Mouse (Mus musculus): Measurements from ENCODE around the gene Olfr112. TPM values are rescaled to one million over a fixed set of nuclear protein-coding genes. Genes with fewer than 3 reads are reported as not detected.

The Olfr112 gene
- polyA plus RNA-seq (2012; rRNA removed) (not detected in 2 replicates), polyA plus RNA-seq (2014; fragmentation: Nextera tagmentation; extraction: Ambion mirVana) (not detected in 2 replicates)

GRCm38 (mm10) chr17:37569351-37569750, at the start of gene Olfr112:
Olfr112 (minus strand) TSS chr17:37569451.
- no peaks in the 10 kb centered on the region for H3K27me3 ChIP-seq (ENCODE audit: control insufficient read depth, insufficient read depth, low read length)
- no peaks in the 10 kb centered on the region for H3K9me3 ChIP-seq (ENCODE audit: control insufficient read depth, low read length)
- H3K4me3 ChIP-seq (replicated peaks; ENCODE audit: low read length): no peak within 1 kb of the TSS
- H3K4me2 ChIP-seq (replicated peaks; ENCODE audit: low read depth, low read length, severe bottlenecking): no peak within 1 kb of the TSS
- DNase-seq (ENCODE audit: low spot score) (no peak), ATAC-seq (ENCODE audit: low FRiP score, low read depth) (no peak)
- no peaks in the 10 kb centered on the region for H3K4me1 ChIP-seq (ENCODE audit: control insufficient read depth, insufficient read depth, low read length)
- no peak for TF ChIP-seq POLR2A (IDR thresholded peaks at IDR 0.05; ENCODE audit: borderline replicate concordance, extremely low read depth, insufficient read depth, insufficient read length)
- no peak within 1 kb of the TSS for H3K9ac ChIP-seq (ENCODE audit: low read depth, low read length, severe bottlenecking)
- no peak within 1 kb of the TSS for H3K27ac ChIP-seq (replicated peaks; ENCODE audit: low read depth, low read length)
- no peaks in the 10 kb centered on the region for H3K36me3 ChIP-seq (ENCODE audit: control insufficient read depth, insufficient read depth, low read length)

DNA sequence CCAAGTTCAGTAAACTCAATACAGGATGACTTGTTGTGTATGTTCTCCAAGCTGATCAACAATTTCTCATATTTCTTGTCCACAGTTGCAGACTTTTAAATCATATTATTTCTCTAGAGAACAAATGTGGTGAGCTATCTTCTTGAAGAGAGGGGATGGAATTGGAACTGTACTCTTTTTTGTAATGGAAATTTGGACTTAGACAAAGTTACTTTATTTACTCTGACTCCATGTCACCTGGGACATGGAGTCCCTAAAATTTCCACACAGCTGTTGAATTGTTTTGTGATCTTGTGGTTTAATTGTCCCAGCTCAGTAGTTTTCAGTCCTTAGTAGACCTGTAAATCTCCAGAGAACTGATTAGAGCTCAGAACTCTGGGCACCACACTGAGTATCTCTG, 23.4 kb upstream of the Olfr112 start, which contains the start of gene Olfr114:
Olfr114 (minus strand) TSS at position 101 of the 400 bp plus-strand sequence.
- Histone ChIP-seq H3K9ac (ENCODE audit: low read depth, low read length, severe bottlenecking) (no peak within 1 kb of the TSS), H3K36me3 (ENCODE audit: control insufficient read depth, insufficient read depth, low read length) (no peaks in the 10 kb centered on the region), H3K4me3 (replicated peaks; ENCODE audit: low read length) (no peak within 1 kb of the TSS), H3K4me1 (ENCODE audit: control insufficient read depth, insufficient read depth, low read length) (no peaks in the 10 kb centered on the region), H3K4me2 (replicated peaks; ENCODE audit: low read depth, low read length, severe bottlenecking) (no peak within 1 kb of the TSS), H3K27me3 (ENCODE audit: control insufficient read depth, insufficient read depth, low read length) (no peaks in the 10 kb centered on the region), H3K9me3 (ENCODE audit: control insufficient read depth, low read length) (no peaks in the 10 kb centered on the region), H3K27ac (replicated peaks; ENCODE audit: low read depth, low read length) (no peak within 1 kb of the TSS)
- ATAC-seq (ENCODE audit: low FRiP score, low read depth) (no peak), DNase-seq (ENCODE audit: low spot score) (no peak)
- no peak for TF ChIP-seq POLR2A (IDR thresholded peaks at IDR 0.05; ENCODE audit: borderline replicate concordance, extremely low read depth, insufficient read depth, insufficient read length)

- no peak within 1 kb of the TSS for H3K4me2 ChIP-seq (replicated peaks; ENCODE audit: low read depth, low read length, severe bottlenecking)
- no peak within 1 kb of the TSS for H3K9ac ChIP-seq (ENCODE audit: low read depth, low read length, severe bottlenecking)
- no peaks in the 10 kb centered on the region for H3K9me3 ChIP-seq (ENCODE audit: control insufficient read depth, low read length)
- no peaks in the 10 kb centered on the region for H3K36me3 ChIP-seq (ENCODE audit: control insufficient read depth, insufficient read depth, low read length)
- no peak for TF ChIP-seq POLR2A (IDR thresholded peaks at IDR 0.05; ENCODE audit: borderline replicate concordance, extremely low read depth, insufficient read depth, insufficient read length)
- no peaks in the 10 kb centered on the region for H3K4me1 ChIP-seq (ENCODE audit: control insufficient read depth, insufficient read depth, low read length)
- ATAC-seq (ENCODE audit: low FRiP score, low read depth): no peak
- H3K27ac ChIP-seq (replicated peaks; ENCODE audit: low read depth, low read length): no peak within 1 kb of the TSS
- H3K27me3 ChIP-seq (ENCODE audit: control insufficient read depth, insufficient read depth, low read length): no peaks in the 10 kb centered on the region
- no peak for DNase-seq (ENCODE audit: low spot score)
- no peak within 1 kb of the TSS for H3K4me3 ChIP-seq (replicated peaks; ENCODE audit: low read length)
These were observed 8.3 kb upstream of the Olfr112 start, which contains the start of gene Olfr113 for GRCm38 (mm10) chr17:37577563-37577962. Olfr113 (minus strand) TSS chr17:37577663.

GRCm38 (mm10) chr17:37558913-37559615, 10.2 kb downstream of the Olfr112 start:
- no peak for TF ChIP-seq POLR2A (IDR thresholded peaks at IDR 0.05; ENCODE audit: borderline replicate concordance, extremely low read depth, insufficient read depth, insufficient read length)
- H3K9ac ChIP-seq (ENCODE audit: low read depth, low read length, severe bottlenecking): no peak overlapping the region
- H3K4me1 ChIP-seq (ENCODE audit: control insufficient read depth, insufficient read depth, low read length): no peaks in the 10 kb centered on the region
- 63% methylated on average over 1 of the region's 1 CpGs for WGBS
- no peak overlapping the region for H3K27ac ChIP-seq (replicated peaks; ENCODE audit: low read depth, low read length)
- DNase-seq (ENCODE audit: low spot score) (no peak), ATAC-seq (ENCODE audit: low FRiP score, low read depth) (no peak)
- H3K4me2 ChIP-seq (replicated peaks; ENCODE audit: low read depth, low read length, severe bottlenecking): no peak overlapping the region
- no peaks in the 10 kb centered on the region for H3K36me3 ChIP-seq (ENCODE audit: control insufficient read depth, insufficient read depth, low read length)
- no peaks in the 10 kb centered on the region for H3K27me3 ChIP-seq (ENCODE audit: control insufficient read depth, insufficient read depth, low read length)
- H3K9me3 ChIP-seq (ENCODE audit: control insufficient read depth, low read length): no peaks in the 10 kb centered on the region
- no peak overlapping the region for H3K4me3 ChIP-seq (replicated peaks; ENCODE audit: low read length)

GRCm38 (mm10) chr17:37543800-37544435, 25.3 kb downstream of the Olfr112 start:
- no peak overlapping the region for H3K27ac ChIP-seq (replicated peaks; ENCODE audit: low read depth, low read length)
- no peak overlapping the region for H3K4me2 ChIP-seq (replicated peaks; ENCODE audit: low read depth, low read length, severe bottlenecking)
- H3K9me3 ChIP-seq (ENCODE audit: control insufficient read depth, low read length): no peaks in the 10 kb centered on the region
- DNase-seq (ENCODE audit: low spot score) (no peak), ATAC-seq (ENCODE audit: low FRiP score, low read depth) (no peak)
- no peak overlapping the region for H3K9ac ChIP-seq (ENCODE audit: low read depth, low read length, severe bottlenecking)
- TF ChIP-seq POLR2A (IDR thresholded peaks at IDR 0.05; ENCODE audit: borderline replicate concordance, extremely low read depth, insufficient read depth, insufficient read length): no peak
- H3K4me3 ChIP-seq (replicated peaks; ENCODE audit: low read length): no peak overlapping the region
- no peaks in the 10 kb centered on the region for H3K4me1 ChIP-seq (ENCODE audit: control insufficient read depth, insufficient read depth, low read length)
- 53% methylated on average over 3 of the region's 3 CpGs for WGBS
- no peaks in the 10 kb centered on the region for H3K36me3 ChIP-seq (ENCODE audit: control insufficient read depth, insufficient read depth, low read length)
- H3K27me3 ChIP-seq (ENCODE audit: control insufficient read depth, insufficient read depth, low read length): no peaks in the 10 kb centered on the region
